Mouse (Mus musculus): ENCODE results near the gene Hnrnpl.
A peak's percentile ranks its signal among the peaks of the same experiment; 100 is the strongest.

The Hnrnpl gene

GRCm38 (mm10) chr7:28812949-28813348 is 4.6 kb downstream of the Hnrnpl start:
- no peak for DNase-seq

GRCm38 (mm10) chr7:28814306-28815034 is 6.1 kb downstream of the Hnrnpl start:
- no peak for DNase-seq

- DNase-seq = no peak
Measured at GRCm38 (mm10) chr7:28815230-28815629, 6.9 kb downstream of the Hnrnpl start.

GRCm38 (mm10) chr7:28816201-28816600 is 7.9 kb downstream of the Hnrnpl start:
- no peak for DNase-seq

GRCm38 (mm10) chr7:28816920-28817319 is 8.6 kb downstream of the Hnrnpl start:
- DNase-seq = no peak

- DNase-seq = no peak
Measured at GRCm38 (mm10) chr7:28817524-28817923, 9.2 kb downstream of the Hnrnpl start.

GRCm38 (mm10) chr7:28817957-28818356 is 9.6 kb downstream of the Hnrnpl start:
- no peak for DNase-seq

- DNase-seq = no peak
Measured at GRCm38 (mm10) chr7:28818436-28818835, 10.1 kb downstream of the Hnrnpl start.

- DNase-seq = no peak
Measured at GRCm38 (mm10) chr7:28818861-28819452, 10.6 kb downstream of the Hnrnpl start.

- DNase-seq = no peak
Measured at GRCm38 (mm10) chr7:28819571-28819970, 11.2 kb downstream of the Hnrnpl start.

- peak; percentile 73 for DNase-seq
Measured at GRCm38 (mm10) chr7:28820358-28821260, 12.3 kb downstream of the Hnrnpl start.

GRCm38 (mm10) chr7:28821261-28821831 is 13.0 kb downstream of the Hnrnpl start:
- no peak for DNase-seq

GRCm38 (mm10) chr7:28822556-28822955 is 14.2 kb downstream of the Hnrnpl start:
- no peak for DNase-seq

GRCm38 (mm10) chr7:28822993-28823903 is 14.9 kb downstream of the Hnrnpl start:
- no peak for DNase-seq

- no peak for DNase-seq
Measured at GRCm38 (mm10) chr7:28823932-28824331, 15.6 kb downstream of the Hnrnpl start.

- DNase-seq = peak; percentile 94
Measured at GRCm38 (mm10) chr7:28824941-28825685, 16.8 kb downstream of the Hnrnpl start, which contains the start of gene Ech1. TSS of gene Ech1 (plus strand) at chr7:28825217.

- DNase-seq = peak; percentile 34
Measured at GRCm38 (mm10) chr7:28825686-28826401, 17.5 kb downstream of the Hnrnpl start.

- DNase-seq = no peak
Measured at GRCm38 (mm10) chr7:28826402-28826772, 18.0 kb downstream of the Hnrnpl start.

GRCm38 (mm10) chr7:28827338-28827737 is 19.0 kb downstream of the Hnrnpl start:
- DNase-seq = peak; percentile 63

- DNase-seq = no peak
Measured at GRCm38 (mm10) chr7:28829821-28830220, 21.5 kb downstream of the Hnrnpl start.

GRCm38 (mm10) chr7:28830981-28831380 is 22.6 kb downstream of the Hnrnpl start:
- no peak for DNase-seq
